Mouse (Mus musculus) forebrain, postnatal 0 days (tissue): ENCODE measurements at regions not wholly inside any gene's neighbourhood (a gene's known extent, or its start where the extent isn't known, plus 50 kb on each side); places are given as distances from the start of the nearest gene placed in this dataset.

Source experiments
- ATAC-seq: fragments of 200-750 bp; cut with Nextera tagmentation; 2 replicates; pipeline ENCODE4 v1.8.0; 2017; ENCODE audit warnings: mild to moderate bottlenecking, moderate library complexity
- DNase-seq: peaks from one replicate; pipeline ENCODE4 v3.0.0-alpha.2; 2015
- H3K27ac ChIP-seq: fragments of 300-500 bp; sonication (generic); 2 replicates; pipeline ENCODE4 v1.5.1; 2014; ENCODE audit warnings: low read depth, mild to moderate bottlenecking, antibody characterized with exemption, low read length, moderate library complexity, mixed read lengths
- H3K27me3 ChIP-seq: fragments of 300-500 bp; sonication (generic); 2 replicates; pipeline ENCODE4 v1.6.1; 2014; ENCODE audit warnings: mild to moderate bottlenecking, low read length, mixed read lengths; ENCODE audit not compliant: insufficient read depth
- H3K36me3 ChIP-seq: fragments of 300-500 bp; sonication (generic); 2 replicates; pipeline ENCODE4 v1.6.1; 2014; ENCODE audit warnings: mild to moderate bottlenecking, moderate library complexity; ENCODE audit not compliant: insufficient read depth
- H3K4me1 ChIP-seq: fragments of 300-500 bp; sonication (generic); 2 replicates; pipeline ENCODE4 v1.6.1; 2014; ENCODE audit warnings: antibody characterized with exemption; ENCODE audit not compliant: insufficient read depth
- H3K4me2 ChIP-seq: fragments of 300-500 bp; sonication (generic); 2 replicates; pipeline ENCODE4 v1.6.1; 2014; ENCODE audit warnings: low read depth, mild to moderate bottlenecking, moderate library complexity
- H3K4me3 ChIP-seq: fragments of 300-500 bp; sonication (generic); 2 replicates; pipeline ENCODE4 v1.5.1; 2014; ENCODE audit warnings: low read depth, low read length, mixed read lengths
- H3K9ac ChIP-seq: fragments of 300-500 bp; sonication (generic); 2 replicates; pipeline ENCODE4 v1.6.1; 2014; ENCODE audit warnings: mild to moderate bottlenecking
- H3K9me3 ChIP-seq: fragments of 300-500 bp; sonication (generic); 2 replicates; pipeline ENCODE4 v1.6.1; 2016; ENCODE audit warnings: low read length
- CTCF ChIP-seq: sonication (generic); IDR thresholded peaks from 2 replicates; pipeline ENCODE4 v1.5.1; 2016; ENCODE audit warnings: antibody characterized with exemption, control low read depth, low read depth
- WGBS: fragments of 180-500 bp; shearing (Covaris S2); extraction: QIAGEN DNeasy Blood & Tissue Kit; methylation state at CpG from one replicate; pipeline ENCODE4 v1.1.7; 2014; 5-methylcytosine and 5-hydroxymethylcytosine counted together

- no peak overlapping the region for H3K4me2 ChIP-seq
- no peak for TF ChIP-seq CTCF
- 80% methylated on average over 3 of the region's 3 CpGs for WGBS
- ATAC-seq (no peak), DNase-seq (no peak)
- no peak overlapping the region for H3K27ac ChIP-seq
- H3K4me1 ChIP-seq: no peaks in the 10 kb centered on the region
- H3K27me3 ChIP-seq: no peaks in the 10 kb centered on the region
- H3K9me3 ChIP-seq: no peaks in the 10 kb centered on the region
- no peak overlapping the region for H3K4me3 ChIP-seq
- H3K9ac ChIP-seq: no peak overlapping the region
- H3K36me3 ChIP-seq: no peaks in the 10 kb centered on the region
Measured at GRCm38 (mm10) chr3:109224526-109224925, 101.6 kb downstream of the Slc25a24 start.

DNA sequence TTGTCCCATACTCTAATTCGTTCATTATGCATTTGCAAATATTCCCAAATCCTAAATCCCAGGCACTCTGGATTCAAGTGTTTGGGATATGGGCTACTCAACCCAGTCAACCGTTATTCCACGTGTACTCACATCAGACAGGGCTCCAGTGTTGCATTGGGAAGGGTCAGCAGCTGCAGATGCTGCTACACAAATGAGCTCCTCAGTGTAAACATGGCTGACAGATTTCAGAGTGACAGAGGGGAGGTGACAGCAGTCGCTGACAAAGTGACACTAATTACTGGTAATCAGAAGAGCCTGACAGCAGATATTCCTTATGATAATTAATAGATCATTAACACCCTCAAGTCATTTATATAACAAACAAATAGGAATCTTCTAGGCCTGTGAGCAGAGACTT, 106.2 kb upstream of the Vav3 start:
- 54% methylated on average over 4 of the region's 4 CpGs for WGBS
- H3K9me3 ChIP-seq: no peaks in the 10 kb centered on the region
- no peak overlapping the region for H3K4me2 ChIP-seq
- no peaks in the 10 kb centered on the region for H3K4me1 ChIP-seq
- H3K9ac ChIP-seq: no peak overlapping the region
- H3K27me3 ChIP-seq: no peaks in the 10 kb centered on the region
- no peaks in the 10 kb centered on the region for H3K36me3 ChIP-seq
- H3K27ac ChIP-seq: no peak overlapping the region
- ATAC-seq: no peak
- TF ChIP-seq CTCF: no peak
- no peak for DNase-seq
- no peak overlapping the region for H3K4me3 ChIP-seq

GRCm38 (mm10) chr3:109236918-109237317, 103.5 kb upstream of the Vav3 start:
- ATAC-seq (no peak), DNase-seq (no peak)
- Histone ChIP-seq H3K27ac (no peak overlapping the region), H3K36me3 (no peaks in the 10 kb centered on the region), H3K27me3 (no peaks in the 10 kb centered on the region), H3K9ac (no peak overlapping the region), H3K4me3 (no peak overlapping the region), H3K4me2 (no peak overlapping the region), H3K4me1 (no peaks in the 10 kb centered on the region), H3K9me3 (no peaks in the 10 kb centered on the region)
- 91% methylated on average over 5 of the region's 5 CpGs for WGBS
- no peak for TF ChIP-seq CTCF

DNA sequence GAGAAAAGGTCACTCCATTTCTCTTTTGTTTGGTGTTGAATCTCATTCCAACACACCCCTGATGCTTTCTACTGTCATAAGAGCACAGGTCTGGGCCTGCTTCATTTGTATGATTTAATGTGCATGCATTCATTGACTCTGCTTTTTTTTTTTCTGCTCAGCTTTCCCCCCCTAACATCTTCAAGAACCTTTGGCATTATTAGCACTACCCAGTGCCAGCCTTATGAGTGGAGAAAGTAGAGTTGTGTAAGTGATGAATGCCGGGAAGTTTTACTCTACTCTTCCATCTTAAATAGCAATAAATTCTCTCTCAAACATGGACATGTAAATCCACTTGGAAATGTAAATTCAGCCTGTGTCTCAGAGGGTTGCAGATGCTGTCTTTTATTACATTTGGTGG, 97.0 kb upstream of the Vav3 start:
- no peak overlapping the region for H3K9ac ChIP-seq
- 86% methylated on average over 1 of the region's 1 CpGs for WGBS
- ATAC-seq: no peak
- no peak for TF ChIP-seq CTCF
- H3K4me1 ChIP-seq: no peaks in the 10 kb centered on the region
- DNase-seq: no peak
- H3K4me2 ChIP-seq: no peak overlapping the region
- H3K9me3 ChIP-seq: no peaks in the 10 kb centered on the region
- no peaks in the 10 kb centered on the region for H3K27me3 ChIP-seq
- no peaks in the 10 kb centered on the region for H3K36me3 ChIP-seq
- H3K27ac ChIP-seq: no peak overlapping the region
- no peak overlapping the region for H3K4me3 ChIP-seq

DNA sequence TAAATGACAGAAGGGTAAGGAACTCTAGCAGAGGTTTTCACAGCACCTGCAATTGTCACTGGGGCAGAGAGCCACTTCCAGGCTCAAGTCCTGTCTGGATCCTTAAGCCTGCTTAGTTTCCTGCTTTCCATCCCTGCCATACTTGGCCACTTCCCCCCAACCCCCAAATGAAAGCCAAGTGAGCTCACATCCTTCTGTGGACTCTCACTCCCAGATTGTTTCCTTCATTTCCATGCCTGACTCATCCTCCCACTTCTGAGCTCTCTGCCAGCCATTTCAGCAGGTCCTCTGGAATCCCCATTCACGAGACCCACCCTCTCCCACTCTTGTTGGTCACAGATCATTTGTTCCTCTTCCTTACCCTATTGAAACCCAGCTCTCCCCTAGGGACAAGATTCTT, 91.7 kb upstream of the Vav3 start:
- H3K9ac ChIP-seq: no peak overlapping the region
- H3K4me3 ChIP-seq: no peak overlapping the region
- no peaks in the 10 kb centered on the region for H3K4me1 ChIP-seq
- H3K27ac ChIP-seq: no peak overlapping the region
- DNase-seq: no peak
- no peak for ATAC-seq
- H3K27me3 ChIP-seq: no peaks in the 10 kb centered on the region
- no peak for TF ChIP-seq CTCF
- H3K36me3 ChIP-seq: no peaks in the 10 kb centered on the region
- WGBS: 41% methylated on average over 1 of the region's 1 CpGs
- H3K9me3 ChIP-seq: no peaks in the 10 kb centered on the region
- no peak overlapping the region for H3K4me2 ChIP-seq

- TF ChIP-seq CTCF: no peak
- Histone ChIP-seq H3K27ac (no peak overlapping the region), H3K4me1 (no peaks in the 10 kb centered on the region), H3K9ac (no peak overlapping the region), H3K4me3 (no peak overlapping the region), H3K9me3 (no peaks in the 10 kb centered on the region), H3K36me3 (no peaks in the 10 kb centered on the region), H3K4me2 (no peak overlapping the region), H3K27me3 (no peaks in the 10 kb centered on the region)
- no peak for DNase-seq
- no peak for ATAC-seq
- WGBS: 74% methylated on average over 1 of the region's 1 CpGs
Measured at GRCm38 (mm10) chr3:109249359-109249758, 91.1 kb upstream of the Vav3 start.

- TF ChIP-seq CTCF: no peak
Measured at GRCm38 (mm10) chr3:109249989-109250388, 90.5 kb upstream of the Vav3 start.

GRCm38 (mm10) chr3:109251716-109252115, 88.7 kb upstream of the Vav3 start:
- Histone ChIP-seq H3K27me3 (no peaks in the 10 kb centered on the region), H3K9ac (no peak overlapping the region), H3K4me3 (no peak overlapping the region), H3K27ac (no peak overlapping the region), H3K9me3 (no peaks in the 10 kb centered on the region), H3K4me2 (no peak overlapping the region), H3K4me1 (no peaks in the 10 kb centered on the region), H3K36me3 (no peaks in the 10 kb centered on the region)
- 67% methylated on average over 1 of the region's 1 CpGs for WGBS
- DNase-seq (no peak), ATAC-seq (no peak)
- TF ChIP-seq CTCF: no peak

More at GRCm38 (mm10) chr3:109249989-109250388, 90.5 kb upstream of the Vav3 start:
- Histone ChIP-seq H3K4me3 (no peak overlapping the region), H3K9me3 (no peaks in the 10 kb centered on the region), H3K27me3 (no peaks in the 10 kb centered on the region), H3K9ac (no peak overlapping the region), H3K36me3 (no peaks in the 10 kb centered on the region), H3K4me2 (no peak overlapping the region), H3K27ac (no peak overlapping the region), H3K4me1 (no peaks in the 10 kb centered on the region)
- DNase-seq: no peak
- WGBS: 75% methylated on average over 2 of the region's 2 CpGs
- no peak for ATAC-seq
